Mouse (Mus musculus): Measurements from ENCODE around the gene Slc18a3. TPM values are rescaled to one million over a fixed set of nuclear protein-coding genes. Genes with fewer than 3 reads are reported as not detected.

The Slc18a3 gene
- polyA plus RNA-seq, 1 experiment from 2014 or later, result 0.04 TPM

DNA sequence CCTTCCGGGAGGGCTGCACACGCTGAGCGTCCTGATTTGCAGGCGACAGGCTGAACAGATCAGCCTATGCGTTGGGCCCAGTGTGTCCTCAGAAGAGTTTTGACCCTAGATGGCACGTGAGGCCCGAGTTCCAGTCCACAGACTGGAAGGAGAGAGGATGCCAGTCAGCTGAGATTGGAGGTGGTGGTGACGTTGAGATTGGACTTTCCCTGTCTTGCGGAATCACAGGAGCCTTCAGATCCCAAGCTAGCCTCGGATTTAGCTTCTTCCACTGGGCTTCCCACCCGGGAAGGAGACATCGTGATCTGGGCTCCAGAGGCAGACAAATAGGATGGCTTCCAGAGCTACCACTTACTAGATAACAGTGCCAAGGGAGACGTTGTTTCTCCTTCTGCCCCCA is 1.2 kb upstream of the Slc18a3 start, which contains the start of gene Chat:
Gene Chat (minus strand): TSS at position 101 of the 400 bp plus-strand sequence.
- Histone ChIP-seq H3K36me3 (ENCODE audit: control insufficient read depth, insufficient read depth) (no peaks in the 10 kb centered on the region), H3K9ac (ENCODE audit: low read depth, low read length) (no peak within 1 kb of the TSS), H3K9me3 (replicated peaks; ENCODE audit: control insufficient read depth, low read length) (no peaks in the 10 kb centered on the region), H3K4me1 (ENCODE audit: control insufficient read depth, low read depth, low read length) (no peaks in the 10 kb centered on the region), H3K27ac (ENCODE audit: low read length) (no peak within 1 kb of the TSS), H3K4me2 (ENCODE audit: low read depth, low read length) (no peak within 1 kb of the TSS), H3K4me3 (ENCODE audit: low read depth, low read length) (no peak within 1 kb of the TSS), H3K27me3 (ENCODE audit: control insufficient read depth, insufficient read depth, low read depth, low read length) (peaks cover 66% of the 10 kb centered on the region)
- no peak for ATAC-seq (ENCODE audit: low read depth)
- WGBS (ENCODE audit: insufficient replicate concordance), result 8% methylated on average over 13 of the region's 13 CpGs

DNA sequence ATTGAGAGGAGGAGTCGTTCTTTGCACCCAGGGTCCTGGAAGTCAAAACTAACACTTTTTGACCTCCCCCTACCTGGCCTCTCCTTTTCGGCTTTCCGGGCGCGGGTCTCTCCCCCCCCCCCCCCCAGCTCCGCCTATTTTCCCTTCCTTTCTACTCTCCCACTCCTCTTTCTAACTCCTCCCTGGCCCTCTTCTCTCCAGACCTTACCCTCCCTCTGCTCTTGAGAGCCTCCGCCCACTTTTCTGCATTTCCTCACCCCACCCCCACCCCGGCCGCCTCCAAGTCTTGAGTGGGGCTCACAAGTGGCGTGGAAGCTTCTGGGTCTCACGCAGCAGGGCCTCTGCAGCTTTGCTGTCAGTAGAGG is 838 bp upstream of the Slc18a3 start:
- Histone ChIP-seq H3K27ac (ENCODE audit: low read length) (no peak overlapping the region), H3K27me3 (ENCODE audit: control insufficient read depth, insufficient read depth, low read depth, low read length) (peaks cover 70% of the 10 kb centered on the region), H3K4me1 (ENCODE audit: control insufficient read depth, low read depth, low read length) (no peaks in the 10 kb centered on the region), H3K36me3 (ENCODE audit: control insufficient read depth, insufficient read depth) (no peaks in the 10 kb centered on the region), H3K9me3 (replicated peaks; ENCODE audit: control insufficient read depth, low read length) (no peaks in the 10 kb centered on the region), H3K9ac (ENCODE audit: low read depth, low read length) (no peak overlapping the region), H3K4me2 (ENCODE audit: low read depth, low read length) (no peak overlapping the region), H3K4me3 (ENCODE audit: low read depth, low read length) (no peak overlapping the region)
- 1% methylated on average over 8 of the region's 11 CpGs for WGBS (ENCODE audit: insufficient replicate concordance)
- no peak for ATAC-seq (ENCODE audit: low read depth)

DNA sequence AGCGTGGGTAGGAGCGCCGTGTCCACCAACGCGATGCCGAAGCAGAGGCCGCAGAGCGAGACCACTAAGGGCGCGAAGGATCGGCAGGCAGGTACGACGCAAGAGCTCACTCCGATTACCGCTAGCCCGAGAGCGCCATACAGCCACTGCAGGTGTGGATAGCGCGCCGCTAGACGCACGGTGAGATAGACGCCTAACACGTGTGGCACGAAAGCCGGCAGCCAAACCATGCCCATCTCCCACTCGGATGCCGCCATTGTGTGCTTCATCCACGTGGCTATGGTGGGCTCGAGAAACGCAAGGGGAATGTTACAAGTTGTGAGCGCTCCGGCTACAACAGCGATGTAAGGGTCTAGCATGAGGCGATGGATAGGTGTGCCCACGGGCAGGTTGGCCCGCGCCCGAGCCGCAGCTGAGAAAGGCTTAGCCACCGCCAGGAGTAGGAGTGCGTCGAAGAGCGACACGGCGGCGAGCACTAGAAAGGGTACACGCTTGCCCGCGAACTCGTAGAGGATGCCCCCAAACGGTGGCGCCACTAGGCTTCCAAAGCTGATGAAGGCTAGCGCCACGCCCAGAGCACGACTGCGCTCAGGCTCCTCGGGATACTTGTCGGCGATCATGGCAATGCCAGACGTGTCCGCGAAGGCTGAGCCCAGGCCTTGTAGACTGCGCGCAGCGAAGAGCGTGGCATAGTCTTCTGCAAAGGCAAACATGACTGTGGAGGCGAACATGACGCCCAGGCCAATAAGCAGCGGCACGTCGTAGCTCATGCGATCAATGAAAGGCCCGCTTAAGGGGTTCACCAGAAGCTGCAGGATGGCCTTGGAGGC is 1.2 kb downstream of the Slc18a3 start:
- H3K4me2 ChIP-seq (ENCODE audit: low read depth, low read length), result no peak overlapping the region
- no peak for ATAC-seq (ENCODE audit: low read depth)
- peaks cover 84% of the 10 kb centered on the region for H3K27me3 ChIP-seq (ENCODE audit: control insufficient read depth, insufficient read depth, low read depth, low read length)
- 5% methylated on average over 74 of the region's 74 CpGs for WGBS (ENCODE audit: insufficient replicate concordance)
- H3K4me3 ChIP-seq (ENCODE audit: low read depth, low read length), result no peak overlapping the region
- no peak overlapping the region for H3K27ac ChIP-seq (ENCODE audit: low read length)
- no peak overlapping the region for H3K9ac ChIP-seq (ENCODE audit: low read depth, low read length)
- H3K36me3 ChIP-seq (ENCODE audit: control insufficient read depth, insufficient read depth), result no peaks in the 10 kb centered on the region
- no peaks in the 10 kb centered on the region for H3K9me3 ChIP-seq (replicated peaks; ENCODE audit: control insufficient read depth, low read length)
- H3K4me1 ChIP-seq (ENCODE audit: control insufficient read depth, low read depth, low read length), result no peaks in the 10 kb centered on the region

DNA sequence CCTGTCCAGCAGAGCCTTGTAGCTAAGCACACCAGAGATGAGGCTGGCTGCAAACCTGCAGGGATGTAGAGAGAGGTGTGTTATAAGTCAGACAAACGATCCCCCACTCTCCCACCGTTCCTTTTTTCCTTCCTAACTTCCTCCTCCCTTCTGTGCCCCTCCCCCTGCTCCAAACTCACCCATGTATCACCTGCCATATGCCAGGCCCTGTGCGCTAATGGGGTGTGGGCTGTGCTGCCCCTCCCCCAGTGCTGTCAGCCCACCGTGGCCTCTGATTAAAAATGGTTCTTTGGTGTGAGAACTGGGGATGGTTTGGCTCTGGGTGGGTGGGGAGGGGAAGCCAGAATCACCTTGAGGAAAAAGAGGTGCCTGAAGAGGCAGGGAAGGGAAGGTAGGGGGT is 12.1 kb downstream of the Slc18a3 start:
- Histone ChIP-seq H3K9ac (ENCODE audit: low read depth, low read length) (no peak overlapping the region), H3K9me3 (replicated peaks; ENCODE audit: control insufficient read depth, low read length) (no peaks in the 10 kb centered on the region), H3K4me2 (ENCODE audit: low read depth, low read length) (no peak overlapping the region), H3K4me3 (ENCODE audit: low read depth, low read length) (no peak overlapping the region), H3K27ac (ENCODE audit: low read length) (no peak overlapping the region), H3K36me3 (ENCODE audit: control insufficient read depth, insufficient read depth) (no peaks in the 10 kb centered on the region), H3K27me3 (ENCODE audit: control insufficient read depth, insufficient read depth, low read depth, low read length) (no peaks in the 10 kb centered on the region), H3K4me1 (ENCODE audit: control insufficient read depth, low read depth, low read length) (no peaks in the 10 kb centered on the region)
- WGBS (ENCODE audit: insufficient replicate concordance), result 9% methylated on average over 4 of the region's 4 CpGs
- ATAC-seq (ENCODE audit: low read depth), result no peak

DNA sequence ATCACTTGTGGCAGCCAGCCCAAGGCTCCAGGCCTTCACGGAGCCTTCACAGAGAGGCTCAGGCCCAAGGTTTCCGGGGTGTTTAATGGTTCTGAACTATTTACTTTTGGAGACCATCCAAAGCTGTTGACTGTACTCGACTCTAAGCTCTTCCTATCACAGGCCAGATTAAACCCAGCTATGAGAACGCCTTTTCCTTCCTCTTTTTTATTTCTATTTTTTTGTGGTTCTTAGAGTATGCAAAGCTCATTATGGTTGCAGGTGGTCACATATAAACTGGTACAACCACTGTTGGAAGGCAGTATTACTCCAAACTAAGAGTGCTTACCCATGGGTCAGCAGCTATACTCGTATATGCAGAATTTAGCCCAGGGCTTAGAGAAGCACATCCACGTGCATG is 17.7 kb downstream of the Slc18a3 start:
- H3K9ac ChIP-seq (ENCODE audit: low read depth, low read length), result no peak overlapping the region
- H3K27me3 ChIP-seq (ENCODE audit: control insufficient read depth, insufficient read depth, low read depth, low read length), result 0 out of 2 replicates have a peak, but pooled peaks cover 2% of the 10 kb centered on the region
- H3K27ac ChIP-seq (ENCODE audit: low read length), result no peak overlapping the region
- no peak overlapping the region for H3K4me3 ChIP-seq (ENCODE audit: low read depth, low read length)
- WGBS (ENCODE audit: insufficient replicate concordance), result 48% methylated on average over 6 of the region's 6 CpGs
- H3K36me3 ChIP-seq (ENCODE audit: control insufficient read depth, insufficient read depth), result no peaks in the 10 kb centered on the region
- H3K4me2 ChIP-seq (ENCODE audit: low read depth, low read length), result no peak overlapping the region
- H3K9me3 ChIP-seq (replicated peaks; ENCODE audit: control insufficient read depth, low read length), result no peaks in the 10 kb centered on the region
- H3K4me1 ChIP-seq (ENCODE audit: control insufficient read depth, low read depth, low read length), result no peaks in the 10 kb centered on the region
- no peak for ATAC-seq (ENCODE audit: low read depth)

DNA sequence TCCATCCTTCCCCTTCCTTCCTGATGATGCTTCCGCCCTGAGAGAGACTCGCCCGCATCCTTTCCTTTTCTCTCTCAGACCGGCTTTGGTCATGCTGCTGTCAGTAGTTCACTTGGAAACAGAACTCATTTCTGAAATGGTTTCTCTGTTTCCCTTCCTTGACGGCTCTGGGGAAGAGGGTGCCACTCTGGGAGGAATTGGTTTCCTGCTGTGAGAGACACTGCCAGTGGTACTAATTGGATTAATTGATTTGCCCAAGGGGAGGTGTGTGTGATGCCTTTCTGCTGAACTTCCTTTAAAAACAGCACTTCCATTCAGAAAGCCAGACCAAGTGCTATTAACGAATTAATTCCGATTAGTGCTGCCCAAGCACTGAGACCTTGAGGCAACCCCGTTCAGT is 21.2 kb downstream of the Slc18a3 start:
- 29% methylated on average over 8 of the region's 8 CpGs for WGBS (ENCODE audit: insufficient replicate concordance)
- Histone ChIP-seq H3K9me3 (replicated peaks; ENCODE audit: control insufficient read depth, low read length) (no peaks in the 10 kb centered on the region), H3K27ac (ENCODE audit: low read length) (no peak overlapping the region), H3K4me2 (ENCODE audit: low read depth, low read length) (no peak overlapping the region), H3K4me1 (ENCODE audit: control insufficient read depth, low read depth, low read length) (no peaks in the 10 kb centered on the region), H3K9ac (ENCODE audit: low read depth, low read length) (no peak overlapping the region), H3K27me3 (ENCODE audit: control insufficient read depth, insufficient read depth, low read depth, low read length) (0 out of 2 replicates have a peak, but pooled peaks cover 2% of the 10 kb centered on the region), H3K36me3 (ENCODE audit: control insufficient read depth, insufficient read depth) (no peaks in the 10 kb centered on the region), H3K4me3 (ENCODE audit: low read depth, low read length) (no peak overlapping the region)
- ATAC-seq (ENCODE audit: low read depth), result no peak

DNA sequence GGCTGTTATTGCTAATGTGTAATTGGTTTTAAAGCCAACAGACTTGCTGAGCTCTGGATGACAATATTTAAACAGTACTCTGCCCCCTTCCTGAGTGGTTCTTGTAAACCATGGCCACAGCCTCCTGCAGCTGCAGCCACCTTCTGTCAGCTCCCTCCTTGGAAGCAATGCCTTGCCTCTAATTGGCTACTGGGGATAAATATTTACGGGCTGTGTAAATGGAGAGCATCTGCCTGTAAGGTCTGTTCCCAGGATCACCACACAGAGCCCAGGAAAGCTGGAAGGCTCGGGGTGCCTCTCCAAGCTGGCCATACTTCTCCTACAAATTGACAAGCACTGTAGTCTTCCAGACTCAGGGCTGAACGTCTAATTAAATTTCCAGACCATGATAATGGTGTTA is 24.9 kb downstream of the Slc18a3 start:
- Histone ChIP-seq H3K4me1 (ENCODE audit: control insufficient read depth, low read depth, low read length) (no peaks in the 10 kb centered on the region), H3K4me3 (ENCODE audit: low read depth, low read length) (no peak overlapping the region), H3K27me3 (ENCODE audit: control insufficient read depth, insufficient read depth, low read depth, low read length) (0 out of 2 replicates have a peak, but pooled peaks cover 2% of the 10 kb centered on the region), H3K4me2 (ENCODE audit: low read depth, low read length) (no peak overlapping the region), H3K27ac (ENCODE audit: low read length) (no peak overlapping the region), H3K36me3 (ENCODE audit: control insufficient read depth, insufficient read depth) (no peaks in the 10 kb centered on the region), H3K9ac (ENCODE audit: low read depth, low read length) (no peak overlapping the region), H3K9me3 (replicated peaks; ENCODE audit: control insufficient read depth, low read length) (no peaks in the 10 kb centered on the region)
- no peak for ATAC-seq (ENCODE audit: low read depth)
- WGBS (ENCODE audit: insufficient replicate concordance), result 19% methylated on average over 3 of the region's 3 CpGs

DNA sequence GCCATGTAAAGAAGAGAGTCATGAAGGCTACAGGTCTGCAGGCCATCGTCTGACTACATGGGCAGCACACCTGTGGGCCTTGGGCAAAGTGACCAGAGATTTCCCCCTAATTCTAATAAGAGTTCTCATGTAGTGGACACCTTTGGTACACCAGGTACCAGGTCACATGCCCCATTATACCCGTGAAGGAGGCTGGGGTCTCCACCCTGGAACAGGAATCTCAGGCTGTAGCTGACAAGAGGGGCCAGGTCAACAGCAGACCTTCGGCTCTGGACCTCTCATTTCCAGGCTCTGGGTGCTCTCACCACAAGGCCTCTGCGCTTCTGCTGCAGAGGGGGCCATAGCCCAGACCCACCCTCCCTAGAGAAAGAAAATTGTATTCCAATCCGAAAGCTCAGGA is 25.3 kb downstream of the Slc18a3 start:
- Histone ChIP-seq H3K4me1 (ENCODE audit: control insufficient read depth, low read depth, low read length) (no peaks in the 10 kb centered on the region), H3K27ac (ENCODE audit: low read length) (no peak overlapping the region), H3K27me3 (ENCODE audit: control insufficient read depth, insufficient read depth, low read depth, low read length) (0 out of 2 replicates have a peak, but pooled peaks cover 2% of the 10 kb centered on the region), H3K9ac (ENCODE audit: low read depth, low read length) (no peak overlapping the region), H3K9me3 (replicated peaks; ENCODE audit: control insufficient read depth, low read length) (no peaks in the 10 kb centered on the region), H3K36me3 (ENCODE audit: control insufficient read depth, insufficient read depth) (no peaks in the 10 kb centered on the region), H3K4me3 (ENCODE audit: low read depth, low read length) (no peak overlapping the region), H3K4me2 (ENCODE audit: low read depth, low read length) (no peak overlapping the region)
- WGBS (ENCODE audit: insufficient replicate concordance), result 51% methylated on average over 5 of the region's 5 CpGs
- no peak for ATAC-seq (ENCODE audit: low read depth)

DNA sequence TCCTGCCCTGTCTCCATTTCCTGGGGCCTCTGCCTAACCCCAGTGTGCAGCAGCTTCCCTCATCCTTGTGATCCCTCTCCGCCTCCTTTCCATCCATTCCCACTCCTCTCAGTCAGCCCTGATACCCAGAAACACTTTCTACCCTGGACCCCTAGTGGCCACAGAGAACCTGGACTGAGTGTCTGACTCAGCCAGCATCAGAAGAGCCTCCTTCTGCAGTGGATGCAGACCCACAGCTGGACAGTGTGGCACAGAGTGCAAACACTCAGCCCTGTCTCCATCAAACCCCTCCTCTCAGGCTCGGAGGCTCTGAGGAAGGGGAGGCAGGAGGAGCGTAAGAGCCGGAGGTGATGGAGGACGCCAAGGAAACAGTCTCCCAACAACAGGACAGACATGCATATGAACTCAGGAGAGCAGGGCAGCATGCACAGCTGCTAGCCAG is 27.3 kb downstream of the Slc18a3 start:
- no peaks in the 10 kb centered on the region for H3K36me3 ChIP-seq (ENCODE audit: control insufficient read depth, insufficient read depth)
- H3K4me2 ChIP-seq (ENCODE audit: low read depth, low read length), result no peak overlapping the region
- H3K4me3 ChIP-seq (ENCODE audit: low read depth, low read length), result no peak overlapping the region
- H3K9ac ChIP-seq (ENCODE audit: low read depth, low read length), result no peak overlapping the region
- no peaks in the 10 kb centered on the region for H3K9me3 ChIP-seq (replicated peaks; ENCODE audit: control insufficient read depth, low read length)
- no peaks in the 10 kb centered on the region for H3K4me1 ChIP-seq (ENCODE audit: control insufficient read depth, low read depth, low read length)
- no peak overlapping the region for H3K27ac ChIP-seq (ENCODE audit: low read length)
- H3K27me3 ChIP-seq (ENCODE audit: control insufficient read depth, insufficient read depth, low read depth, low read length), result no peaks in the 10 kb centered on the region
- no peak for ATAC-seq (ENCODE audit: low read depth)
- WGBS (ENCODE audit: insufficient replicate concordance), result 46% methylated on average over 5 of the region's 5 CpGs
